Mouse (Mus musculus) lung, postnatal 4 days (tissue): ENCODE data around the gene Med12l.
"Not testable (repeated sequence)": the region's sequence is repeated elsewhere in the genome, so short reads cannot be mapped to it uniquely, and the experiment has no call there.

Experiments
- DNase-seq, 2 experiments: peaks; one replicate each; pipeline ENCODE4 v3.0.0; 2021

The Med12l gene

GRCm38 (mm10) chr3:59101218-59101986 is 95.8 kb downstream of the Med12l start, which contains the start of gene Gpr171:
Gene Gpr171 (minus strand): TSS chr3:59101821.
- DNase-seq = no peak

GRCm38 (mm10) chr3:59102146-59102545 is 96.5 kb downstream of the Med12l start:
- DNase-seq = no peak

- no peak for DNase-seq
Observed at GRCm38 (mm10) chr3:59104462-59104861, 98.8 kb downstream of the Med12l start.

DNA sequence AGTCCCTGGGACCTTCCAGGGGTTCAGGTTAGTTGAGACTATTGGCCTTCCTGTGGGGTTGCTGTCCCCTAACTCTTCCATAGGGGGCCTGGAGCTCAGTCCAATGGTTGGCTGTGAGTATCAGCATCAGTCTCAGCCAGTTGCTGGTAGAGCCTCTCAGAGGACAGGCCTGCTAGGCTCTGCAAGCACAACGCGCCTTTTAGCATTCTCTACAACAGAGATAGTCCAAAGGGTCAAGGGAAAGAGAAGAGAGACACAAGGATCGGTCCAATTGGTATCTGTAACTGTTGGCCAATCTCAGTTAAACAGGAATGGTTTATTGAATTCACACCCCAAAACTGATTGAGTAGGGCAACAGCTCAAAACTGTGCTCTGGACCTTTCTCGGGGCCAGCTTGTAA is 101.8 kb downstream of the Med12l start:
- no peak for DNase-seq

DNA sequence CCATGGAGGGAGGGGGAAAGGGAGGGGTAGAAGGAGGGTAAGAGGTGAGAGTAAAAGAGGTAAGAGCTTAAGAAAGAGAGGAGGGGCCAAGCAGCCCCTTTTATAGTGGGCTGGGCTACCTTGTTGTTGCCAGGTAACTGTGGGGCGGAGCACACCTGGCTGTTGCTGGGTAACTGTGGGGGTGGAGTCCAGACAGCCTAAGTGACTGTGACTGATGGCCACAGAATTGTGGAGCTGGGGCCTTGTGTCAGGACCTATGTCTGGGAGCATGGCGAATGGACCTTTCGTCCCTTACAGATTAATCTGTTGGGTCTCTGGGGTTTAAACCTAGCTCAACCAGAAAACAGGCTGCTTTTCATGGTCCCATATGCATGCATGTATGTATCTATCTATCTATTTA is 104.2 kb downstream of the Med12l start:
- not testable (repeated sequence) for DNase-seq

DNA sequence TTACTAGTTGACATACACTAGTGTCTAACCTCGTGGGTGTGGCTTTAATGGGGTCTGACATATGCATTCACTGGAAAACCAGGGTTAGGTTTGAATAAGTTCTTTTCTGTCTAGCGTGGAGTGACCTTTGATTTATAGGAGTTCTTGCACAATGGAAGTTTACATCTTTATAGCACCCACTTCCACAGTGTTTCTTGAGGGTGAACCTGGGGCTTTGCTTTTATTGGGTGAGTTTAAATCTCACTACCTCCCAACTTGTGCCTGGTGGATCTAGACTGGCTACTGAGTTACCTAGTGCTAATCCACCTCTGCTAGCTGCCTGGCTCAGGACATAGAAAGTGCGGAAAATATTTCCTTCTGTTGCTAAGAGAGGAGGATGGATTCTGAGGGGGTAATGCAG is 106.3 kb downstream of the Med12l start:
- no peak for DNase-seq

DNA sequence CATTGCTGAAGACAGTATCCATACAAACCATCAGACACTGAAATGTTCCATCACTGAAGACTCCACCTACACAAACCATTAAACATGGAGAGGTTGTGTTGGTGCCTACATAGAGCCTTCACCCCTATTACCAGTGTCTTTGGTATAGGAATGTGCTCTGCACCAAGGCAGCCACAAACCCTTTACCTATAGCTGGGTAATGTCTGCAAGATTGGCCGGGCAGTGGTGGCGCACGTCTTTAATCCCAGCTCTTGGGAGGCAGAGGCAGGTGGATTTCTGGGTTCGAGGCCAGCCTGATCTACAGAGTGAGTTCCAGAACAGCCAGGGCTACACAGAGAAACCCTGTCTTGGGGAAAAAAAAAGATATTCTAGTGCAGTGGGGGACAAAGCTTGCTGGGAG is 107.7 kb downstream of the Med12l start:
- DNase-seq = not testable (repeated sequence)

GRCm38 (mm10) chr3:59113973-59114517 is 108.4 kb downstream of the Med12l start:
- no peak for DNase-seq

DNA sequence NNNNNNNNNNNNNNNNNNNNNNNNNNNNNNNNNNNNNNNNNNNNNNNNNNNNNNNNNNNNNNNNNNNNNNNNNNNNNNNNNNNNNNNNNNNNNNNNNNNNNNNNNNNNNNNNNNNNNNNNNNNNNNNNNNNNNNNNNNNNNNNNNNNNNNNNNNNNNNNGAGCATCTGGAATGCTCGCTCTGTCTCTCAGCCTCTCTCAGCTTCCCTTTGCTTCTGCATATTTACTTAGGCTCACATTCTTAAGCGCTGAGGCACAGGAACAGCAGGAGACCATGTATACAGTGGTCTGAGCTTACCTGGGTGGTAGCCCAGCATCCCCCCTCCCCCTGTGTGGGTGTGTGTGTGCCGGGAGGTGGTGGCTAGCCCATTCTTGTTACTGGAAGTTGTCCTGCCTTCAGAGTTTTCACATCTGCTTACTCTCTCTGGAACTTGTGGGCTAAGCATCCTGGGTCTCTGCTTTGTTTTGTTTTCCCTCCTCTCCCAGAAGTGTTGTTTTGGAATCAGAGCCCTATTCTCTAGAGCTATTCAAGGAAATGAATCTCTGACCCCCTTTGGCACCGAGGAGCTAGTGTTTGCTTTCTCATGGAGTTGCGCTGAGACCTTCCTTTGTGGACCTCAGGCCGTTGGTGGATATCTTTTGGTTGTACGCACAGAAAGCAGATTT is 115.6 kb downstream of the Med12l start:
- no peak for DNase-seq

- DNase-seq = no peak
Observed at GRCm38 (mm10) chr3:59121780-59122449, 116.3 kb downstream of the Med12l start.

GRCm38 (mm10) chr3:59125022-59125421 is 119.4 kb downstream of the Med12l start:
- DNase-seq = no peak

DNA sequence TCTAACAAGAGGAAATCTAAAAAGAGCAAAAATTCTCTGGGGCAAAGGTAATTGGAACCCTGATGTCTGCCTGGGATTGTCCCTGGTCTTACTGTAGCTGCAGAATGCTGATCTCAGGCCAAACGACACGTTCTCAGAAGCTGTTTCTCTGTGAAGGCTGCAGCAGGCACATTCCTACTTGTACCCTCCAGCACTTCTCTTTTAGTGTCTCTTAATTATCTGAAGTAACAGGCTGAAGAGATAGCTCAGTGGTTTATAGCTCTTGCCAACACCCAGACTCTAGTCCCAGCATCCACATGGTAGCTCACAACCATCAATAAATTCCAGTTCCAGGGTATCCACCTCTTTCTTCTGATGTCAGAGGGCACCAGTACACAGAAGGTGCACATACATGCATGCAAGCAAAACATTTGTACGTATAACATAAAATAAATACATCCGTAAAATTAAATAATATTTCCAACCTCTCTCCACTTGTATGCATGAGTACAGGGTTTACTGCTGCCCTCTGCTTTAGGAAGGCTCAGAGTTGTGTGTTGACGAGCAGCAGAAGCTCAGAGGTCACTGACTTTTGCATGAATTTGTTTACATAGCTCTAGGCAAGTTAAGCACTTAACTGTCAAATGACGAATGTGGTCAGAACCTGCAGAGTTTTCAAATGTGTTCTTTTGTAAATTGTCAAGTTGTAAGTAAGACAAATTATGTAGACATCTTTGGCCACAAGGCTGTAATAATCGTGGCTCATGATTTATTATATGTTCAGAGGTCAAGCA is 120.3 kb downstream of the Med12l start:
- no peak for DNase-seq

DNA sequence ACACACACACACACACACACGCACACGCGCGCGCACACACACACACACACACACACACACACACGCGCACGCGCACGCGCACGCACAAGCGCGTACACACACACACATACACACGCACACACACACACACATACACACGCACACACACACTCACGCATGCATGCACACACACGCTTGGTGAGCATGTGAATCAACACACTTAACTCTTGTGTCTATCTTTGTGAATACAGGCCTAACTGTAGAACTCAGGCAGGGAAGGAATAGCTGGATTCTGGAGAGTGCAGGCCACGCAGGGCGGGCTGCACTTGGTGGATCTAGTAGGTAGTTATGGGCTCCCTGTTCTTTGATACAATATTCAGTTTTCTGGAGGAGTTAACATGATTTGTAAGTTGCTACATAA is 123.1 kb downstream of the Med12l start:
- no peak for DNase-seq

GRCm38 (mm10) chr3:59129547-59129946 is 123.9 kb downstream of the Med12l start:
- DNase-seq = no peak

DNA sequence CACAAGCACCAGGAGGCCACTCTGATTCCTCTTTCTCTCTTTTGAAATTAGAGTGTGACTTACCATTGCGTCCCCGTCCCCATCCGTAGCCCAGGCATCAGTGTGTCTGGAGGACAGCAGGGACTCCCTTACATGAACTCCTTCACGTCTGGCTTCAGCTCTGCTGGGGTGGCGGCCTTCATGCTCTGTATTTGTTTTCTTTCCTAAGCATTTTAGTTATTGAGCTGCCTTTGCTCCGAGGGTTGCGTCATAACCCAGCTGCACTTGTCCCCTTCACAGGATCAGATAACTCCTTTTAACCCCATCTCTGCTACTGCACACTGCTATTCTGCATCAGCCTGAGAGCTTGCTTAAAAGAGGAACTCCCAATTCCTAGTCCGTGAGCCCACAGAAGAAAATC is 124.8 kb downstream of the Med12l start:
- peak in 1 of 2 experiments; percentile 49 for DNase-seq

DNA sequence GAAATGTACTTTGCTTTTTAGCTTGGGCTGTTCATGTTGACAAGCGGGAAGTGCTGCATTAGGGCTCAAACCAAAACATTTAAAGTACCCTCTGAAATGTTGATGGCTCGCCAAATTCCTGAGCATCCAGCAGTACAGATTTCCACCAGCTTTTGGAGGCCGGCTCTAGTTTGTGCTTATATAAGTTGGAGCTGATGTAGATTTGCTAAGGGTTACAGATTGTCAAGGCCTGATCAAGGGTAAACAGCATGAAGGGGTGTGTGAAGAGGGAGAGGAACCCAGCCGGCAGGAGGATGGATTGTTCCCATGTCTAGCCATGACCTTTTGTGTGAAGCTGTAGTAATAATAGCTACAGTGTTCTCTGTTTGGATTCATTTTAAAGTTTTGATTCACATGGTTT is 125.5 kb downstream of the Med12l start:
- DNase-seq = peak in 1 of 2 experiments; percentile 42

DNA sequence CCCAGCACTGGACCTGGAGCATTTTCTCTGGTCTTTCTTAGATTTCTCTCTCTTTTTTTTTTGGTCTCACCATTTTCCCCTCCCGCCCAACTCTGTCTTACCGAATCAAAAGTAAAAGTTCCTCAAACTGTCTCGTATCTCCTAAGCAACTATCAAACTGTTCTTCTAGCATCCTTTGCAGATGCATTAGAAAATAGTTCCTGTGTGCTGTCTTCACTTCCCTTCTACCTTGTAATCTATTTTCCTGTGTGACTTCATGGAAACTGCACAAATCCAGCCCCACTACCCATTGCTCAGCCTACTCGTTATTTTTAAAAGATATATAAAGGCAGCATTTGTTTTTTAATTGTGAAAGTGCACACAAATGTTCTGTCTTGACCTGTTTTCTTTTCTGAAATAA is 126.3 kb downstream of the Med12l start:
- DNase-seq = no peak

- no peak for DNase-seq
Observed at GRCm38 (mm10) chr3:59133189-59133588, 127.6 kb downstream of the Med12l start.

- DNase-seq = no peak
Observed at GRCm38 (mm10) chr3:59135911-59136653, 130.5 kb downstream of the Med12l start.

- peak in 1 of 2 experiments; percentile 68 for DNase-seq
Observed at GRCm38 (mm10) chr3:59138946-59139468, 133.4 kb downstream of the Med12l start.

DNA sequence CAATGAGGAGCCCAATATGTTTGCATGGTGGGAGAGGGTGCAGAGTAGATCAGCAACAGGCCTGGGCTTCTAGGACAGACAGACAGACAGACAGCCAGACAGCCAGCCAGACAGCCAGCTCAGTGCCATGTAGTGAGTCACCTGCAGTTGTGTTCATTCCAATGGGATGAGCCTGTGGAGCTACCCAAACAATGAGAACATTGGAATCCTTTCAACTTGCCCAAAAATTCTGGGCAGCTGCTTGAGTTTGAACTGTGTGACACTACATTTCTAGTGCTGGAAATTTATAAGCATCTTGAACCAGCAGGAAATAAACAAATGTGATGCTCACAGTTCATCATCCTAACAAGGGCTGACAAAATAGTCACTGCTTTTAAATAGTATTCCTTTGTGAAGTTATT is 134.0 kb downstream of the Med12l start:
- peak; percentile 58 to 69 for DNase-seq

- DNase-seq = no peak
Observed at GRCm38 (mm10) chr3:59140115-59140514, 134.5 kb downstream of the Med12l start.
